Mouse (Mus musculus) heart, adult 2 months (tissue): ENCODE results near the gene Polr2e. TPM values are rescaled to one million over a fixed set of nuclear protein-coding genes. Genes with fewer than 3 reads are reported as not detected.
A peak's percentile ranks its signal among the peaks of the same experiment; 100 is the strongest.

Experiments used
- DNase-seq, 2 experiments: peaks; one replicate each; pipeline ENCODE4 v3.0.0; 2021
- H3K27ac ChIP-seq: fragments of 200-600 bp; 2 replicates; pipeline ENCODE4 v1.8.1; 2022
- H3K27me3 ChIP-seq: fragments of 200-500 bp; 2 replicates; pipeline ENCODE4 v1.6.1; 2012; ENCODE audit warnings: mild to moderate bottlenecking, low read length, inconsistent platforms, mixed read lengths; ENCODE audit not compliant: control insufficient read depth, insufficient read depth
- H3K36me3 ChIP-seq: fragments of 200-500 bp; 2 replicates; pipeline ENCODE4 v1.6.1; 2012; ENCODE audit warnings: low read length, inconsistent platforms; ENCODE audit not compliant: control insufficient read depth, insufficient read depth
- H3K4me1 ChIP-seq: fragments of 200-500 bp; 2 replicates; pipeline ENCODE4 v1.6.1; 2011; ENCODE audit warnings: low read length; ENCODE audit not compliant: control insufficient read depth, insufficient read depth
- H3K4me3 ChIP-seq: fragments of 200-600 bp; 2 replicates; pipeline ENCODE4 v1.8.1; 2022
- H3K79me2 ChIP-seq: fragments of 200-500 bp; replicated peaks from 2 replicates; pipeline ENCODE4 v1.6.1; 2012; ENCODE audit warnings: mild to moderate bottlenecking, inconsistent platforms, low read length, moderate library complexity, mixed read lengths; ENCODE audit not compliant: control insufficient read depth, insufficient read depth
- H3K9ac ChIP-seq: fragments of 200-500 bp; 2 replicates; pipeline ENCODE4 v1.6.1; 2012; ENCODE audit warnings: low read depth, mild to moderate bottlenecking, control low read depth, inconsistent platforms, low read length, mixed read lengths
- CTCF ChIP-seq: fragments of 200-600 bp; IDR thresholded peaks from 2 replicates; pipeline ENCODE4 v1.8.1; 2022; ENCODE audit warnings: antibody characterized with exemption, mild to moderate bottlenecking, moderate library complexity
- EP300 ChIP-seq: fragments of 200-500 bp; IDR thresholded peaks from 2 replicates; pipeline ENCODE4 v1.6.1; 2011; ENCODE audit warnings: low read depth, low read length, control low read depth; ENCODE audit not compliant: insufficient read depth
- POLR2A ChIP-seq: fragments of 200-500 bp; IDR thresholded peaks from 2 replicates; pipeline ENCODE4 v1.6.1; 2011; ENCODE audit warnings: mild to moderate bottlenecking, low read depth, low read length, control low read depth; ENCODE audit not compliant: insufficient read depth
- WGBS: fragments of 180-500 bp; shearing (Covaris S2); methylation state at CpG from one replicate; pipeline ENCODE4 v1.1.7; 2018; 5-methylcytosine and 5-hydroxymethylcytosine counted together
- intact Hi-C: fragments of 180-260 bp; cut with DNase I; formaldehyde crosslinking; loops from one replicate; pipeline ENCODE4 v1.15.1; 2025
- polyA plus RNA-seq: library from polyadenylated mRNA; depleted of rRNA; stranded (reverse); fragments of >200 nt; gene quantifications from 2 replicates; pipeline ENCODE4 v1.2.3, GENCODE M21; 2012
- total RNA-seq, 2 experiments: library from RNA; stranded (reverse); gene quantifications; 2 replicates each; pipeline ENCODE4 v1.2.3; 2021

The Polr2e gene
- total and polyA plus RNA-seq, 3 experiments, result 78.3 to 194 (median 89.8) TPM

GRCm38 (mm10) chr10:79991099-79991498 lies 48.5 kb downstream of the Polr2e start:
- 76% methylated on average over 12 of the region's 12 CpGs for WGBS
- no peak for DNase-seq
- no peaks in the 10 kb centered on the region; the same call in 1 of the 2 replicates for H3K79me2 ChIP-seq
- no peak for TF ChIP-seq POLR2A
- no peak for TF ChIP-seq EP300
- no peak for TF ChIP-seq CTCF
- no peak overlapping the region for H3K9ac ChIP-seq
- H3K36me3 ChIP-seq, result no peaks in the 10 kb centered on the region
- H3K4me1 ChIP-seq, result peaks cover 15% of the 10 kb centered on the region
- intact Hi-C loops, result no loop called here
- no peak overlapping the region for H3K27ac ChIP-seq
- H3K27me3 ChIP-seq, result no peaks in the 10 kb centered on the region
- no peak overlapping the region for H3K4me3 ChIP-seq

GRCm38 (mm10) chr10:79989870-79990269 lies 49.7 kb downstream of the Polr2e start:
- intact Hi-C loops, result loop anchor here (2.0 to 10.0 kb wide), 3 partner anchors 49 to 275 kb away; partner anchors contain the start of genes Dazap1, Gamt and Polr2e
- no peaks in the 10 kb centered on the region for H3K27me3 ChIP-seq
- peak overlapping the region; percentile 26 for H3K27ac ChIP-seq
- H3K79me2 ChIP-seq, result no peaks in the 10 kb centered on the region; the same call in 1 of the 2 replicates
- peaks cover 17% of the 10 kb centered on the region for H3K4me1 ChIP-seq
- 19% methylated on average over 15 of the region's 15 CpGs for WGBS
- H3K4me3 ChIP-seq, result no peak overlapping the region
- H3K36me3 ChIP-seq, result no peaks in the 10 kb centered on the region
- TF ChIP-seq POLR2A (no peak), CTCF (no peak), EP300 (no peak)
- peak overlapping the region; percentile 39 for H3K9ac ChIP-seq
- no peak for DNase-seq

GRCm38 (mm10) chr10:79989272-79989786 lies 50.3 kb downstream of the Polr2e start:
- intact Hi-C loops, result loop anchor here (2.0 to 10.0 kb wide), 3 partner anchors 49 to 275 kb away; partner anchors contain the start of genes Dazap1, Gamt and Polr2e
- TF ChIP-seq CTCF (no peak), EP300 (no peak), POLR2A (no peak)
- Histone ChIP-seq H3K27me3 (no peaks in the 10 kb centered on the region), H3K9ac (peak overlapping the region; percentile 91), H3K36me3 (no peaks in the 10 kb centered on the region), H3K79me2 (no peaks in the 10 kb centered on the region; the same call in 1 of the 2 replicates), H3K4me1 (peaks cover 17% of the 10 kb centered on the region), H3K4me3 (peak overlapping the region; percentile 92), H3K27ac (peak overlapping the region; percentile 96)
- WGBS, result 37% methylated on average over 8 of the region's 8 CpGs
- no peak for DNase-seq

- peaks cover 2% of the 10 kb centered on the region for H3K79me2 ChIP-seq
- intact Hi-C loops, result loop anchor here (2.0 to 10.0 kb wide), 3 partner anchors 50 to 276 kb away; partner anchors contain the start of genes Dazap1, Gamt and Polr2e
- H3K27ac ChIP-seq, result peak within 1 kb of the TSS; percentile 96
- no peaks in the 10 kb centered on the region for H3K36me3 ChIP-seq
- H3K27me3 ChIP-seq, result no peaks in the 10 kb centered on the region
- H3K9ac ChIP-seq, result peak within 1 kb of the TSS; percentile 91
- TF ChIP-seq POLR2A (peak; percentile 41), CTCF (no peak)
- peak; percentile 84 to 88 for DNase-seq
- WGBS, result 1% methylated on average over 59 of the region's 59 CpGs
- peaks cover 17% of the 10 kb centered on the region for H3K4me1 ChIP-seq
- peak within 1 kb of the TSS; percentile 92 for H3K4me3 ChIP-seq
Observed at GRCm38 (mm10) chr10:79988506-79989271, 50.9 kb downstream of the Polr2e start, which contains the start of gene Cnn2. Gene Cnn2, plus strand, starts transcription at chr10:79988584.

- Histone ChIP-seq H3K79me2 (peaks cover 2% of the 10 kb centered on the region), H3K4me1 (peaks cover 20% of the 10 kb centered on the region), H3K4me3 (peak overlapping the region; percentile 92), H3K27ac (peak overlapping the region; percentile 96), H3K27me3 (no peaks in the 10 kb centered on the region), H3K9ac (peak overlapping the region; percentile 91), H3K36me3 (no peaks in the 10 kb centered on the region)
- peak; percentile 29 to 62 for DNase-seq
- WGBS, result 13% methylated on average over 27 of the region's 27 CpGs
- TF ChIP-seq EP300 (no peak), CTCF (no peak)
- intact Hi-C loops, result loop anchor here (2.0 to 10.0 kb wide), 4 partner anchors 51 to 277 kb away; partner anchors contain the start of genes Dazap1, Gamt, Polr2e and Stk11
Observed at GRCm38 (mm10) chr10:79987771-79988505, 51.7 kb downstream of the Polr2e start.
